Mouse (Mus musculus): ENCODE data around the gene Ifit3. TPM values are rescaled to one million over a fixed set of nuclear protein-coding genes. Genes with fewer than 3 reads are reported as not detected.

Gene Ifit3
- 8.1 TPM for polyA plus RNA-seq (2015; fragmentation: Illumina TruSeq; extraction: RNeasy Lipid Tissue Mini Kit (QIAGEN cat#74804); ENCODE audit: insufficient read depth, low read depth, low replicate concordance)

DNA sequence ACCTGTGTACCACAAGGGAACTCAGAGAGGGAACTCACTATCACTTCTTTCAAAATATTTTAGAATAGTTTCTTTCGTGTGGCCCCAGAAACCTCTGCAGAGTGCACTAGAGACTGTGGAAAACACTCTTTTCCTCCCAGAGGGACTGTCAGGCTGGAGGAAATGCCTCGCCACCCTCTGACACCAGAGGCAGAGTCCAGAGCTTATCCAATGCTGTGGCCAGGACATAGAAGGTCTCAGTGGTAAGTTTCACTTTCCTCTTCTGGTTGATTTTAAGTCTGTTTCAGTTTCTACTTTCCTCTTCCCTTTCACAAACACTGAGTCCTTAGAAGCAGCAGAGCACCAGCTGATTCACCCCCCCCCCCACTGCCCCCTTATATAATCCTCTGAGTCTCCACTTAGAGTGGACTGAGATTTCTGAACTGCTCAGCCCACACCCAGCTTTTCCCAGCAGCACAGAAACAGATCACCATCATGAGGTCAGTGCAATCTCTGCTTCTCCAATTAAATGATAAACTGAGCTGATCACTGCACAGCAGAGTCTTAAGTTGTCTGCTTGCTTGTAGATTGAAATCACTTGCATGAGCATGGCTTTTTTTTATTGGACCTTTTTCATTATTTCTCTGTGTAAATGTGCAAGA lies at the start of gene Ifit3:
Ifit3 (plus strand) TSS at position 406 of the 641 bp plus-strand sequence.

DNA sequence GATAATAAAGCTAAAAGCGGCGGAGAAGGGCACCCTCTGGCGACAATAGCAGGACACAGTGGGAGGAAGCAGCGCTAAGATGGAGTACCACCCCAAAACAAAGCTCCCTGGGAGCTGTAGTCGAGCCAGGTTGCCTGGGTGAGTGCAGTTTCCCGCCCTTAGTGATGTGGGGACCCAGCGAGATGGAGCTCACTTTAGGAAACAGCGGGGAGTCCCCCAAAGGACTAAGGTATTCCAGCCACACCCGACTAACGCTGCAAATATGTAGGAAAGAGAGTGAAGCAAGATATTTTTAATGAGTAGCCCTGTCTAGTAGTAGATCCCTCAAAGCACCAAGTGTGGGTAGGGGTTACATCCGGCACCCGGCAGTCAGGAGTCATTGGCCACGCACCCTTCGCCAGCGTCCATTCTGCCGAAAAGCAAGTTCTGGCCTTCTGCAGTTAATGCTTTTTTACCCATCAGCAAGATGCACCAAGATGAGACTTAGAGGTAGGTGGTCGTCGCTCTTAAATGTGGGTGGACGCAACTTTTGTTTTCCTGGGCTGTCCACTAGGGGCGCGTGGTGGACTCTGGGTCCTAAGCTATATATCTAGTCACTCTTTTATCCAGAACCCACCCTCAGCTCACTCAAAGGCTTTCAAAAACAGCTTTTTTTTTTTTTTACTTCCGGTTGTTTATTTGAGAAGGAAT lies 32.7 kb upstream of the Ifit3 start, which contains the start of gene Ifit2:
Ifit2 (plus strand) TSS at position 161 of the 690 bp plus-strand sequence.

DNA sequence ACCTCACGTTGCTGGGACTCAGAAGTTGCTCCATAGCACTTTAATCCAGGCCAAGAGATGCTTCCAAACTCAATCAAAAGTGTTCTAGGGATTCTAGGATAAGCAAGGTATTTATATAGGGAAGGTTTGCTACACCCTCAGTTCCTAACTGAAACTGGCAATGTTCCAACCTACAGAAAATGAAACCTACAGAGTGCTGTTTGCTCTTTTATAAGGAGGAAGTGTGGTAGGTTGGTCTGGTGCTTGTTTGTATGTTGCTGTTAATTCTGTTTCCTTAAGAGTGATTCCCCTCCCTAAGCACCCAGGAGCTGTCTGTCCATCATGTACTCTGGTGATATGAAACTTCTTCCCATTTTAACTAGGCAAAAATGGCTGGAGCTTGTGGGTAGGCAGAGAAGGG lies 18.6 kb downstream of the Ifit3 start, which contains the start of gene Ifit1bl1:
Ifit1bl1 (minus strand) TSS at position 69 of the 400 bp plus-strand sequence.

DNA sequence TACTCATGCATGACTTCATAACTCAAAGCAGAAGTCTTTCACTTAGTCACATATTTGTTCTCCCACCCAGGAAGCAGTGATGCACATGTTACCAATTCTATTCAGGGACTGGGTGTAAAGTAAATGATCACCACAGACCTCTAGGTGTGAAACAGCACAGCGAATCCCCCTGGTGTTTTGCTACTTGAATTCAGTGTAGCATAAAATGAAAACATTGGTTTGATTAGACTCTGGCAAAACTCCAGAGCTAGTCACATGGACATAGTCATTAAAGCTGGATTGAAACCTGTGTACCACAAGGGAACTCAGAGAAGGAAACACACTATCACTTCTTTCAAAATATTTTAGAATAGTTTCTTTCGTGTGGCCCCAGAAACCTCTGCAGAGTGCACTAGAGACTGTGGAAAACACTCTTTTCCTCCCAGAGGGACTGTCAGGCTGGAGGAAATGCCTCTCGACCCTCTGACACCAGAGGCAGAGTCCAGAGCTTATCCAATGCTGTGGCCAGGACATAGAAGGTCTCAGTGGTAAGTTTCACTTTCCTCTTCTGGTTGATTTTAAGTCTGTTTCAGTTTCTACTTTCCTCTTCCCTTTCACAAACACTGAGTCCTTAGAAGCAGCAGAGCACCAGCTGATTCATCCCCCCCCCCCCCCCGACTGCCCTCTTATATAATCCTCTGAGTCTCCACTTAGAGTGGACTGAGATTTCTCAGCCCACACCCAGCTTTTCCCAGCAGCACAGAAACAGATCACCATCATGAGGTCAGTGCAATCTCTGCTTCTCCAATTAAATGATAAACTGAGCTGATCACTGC lies 24.1 kb downstream of the Ifit3 start, which contains the start of gene Ifit3b:
Ifit3b (plus strand) TSS at position 734 of the 815 bp plus-strand sequence.

Other genes starting within 250 kb of the Ifit3 start
- gene Ch25h, start 108.4 kb upstream of the Ifit3 start, polyA plus RNA-seq (2015; fragmentation: Illumina TruSeq; extraction: RNeasy Lipid Tissue Mini Kit (QIAGEN cat#74804); ENCODE audit: insufficient read depth, low read depth, low replicate concordance) = 1.0 TPM
- 7.1 TPM for gene Lipa, start 56.1 kb upstream of the Ifit3 start, polyA plus RNA-seq (2015; fragmentation: Illumina TruSeq; extraction: RNeasy Lipid Tissue Mini Kit (QIAGEN cat#74804); ENCODE audit: insufficient read depth, low read depth, low replicate concordance)
- 2.1 TPM for gene Ifit2, start 32.8 kb upstream of the Ifit3 start, polyA plus RNA-seq (2015; fragmentation: Illumina TruSeq; extraction: RNeasy Lipid Tissue Mini Kit (QIAGEN cat#74804); ENCODE audit: insufficient read depth, low read depth, low replicate concordance)
- gene Ifit1bl1, start 18.4 kb downstream of the Ifit3 start, polyA plus RNA-seq (2015; fragmentation: Illumina TruSeq; extraction: RNeasy Lipid Tissue Mini Kit (QIAGEN cat#74804); ENCODE audit: insufficient read depth, low read depth, low replicate concordance) = not detected
- gene Ifit3b, start 24.4 kb downstream of the Ifit3 start, polyA plus RNA-seq (2015; fragmentation: Illumina TruSeq; extraction: RNeasy Lipid Tissue Mini Kit (QIAGEN cat#74804); ENCODE audit: insufficient read depth, low read depth, low replicate concordance) = 1.3 TPM
- gene Ifit1bl2, start 57.2 kb downstream of the Ifit3 start, polyA plus RNA-seq (2015; fragmentation: Illumina TruSeq; extraction: RNeasy Lipid Tissue Mini Kit (QIAGEN cat#74804); ENCODE audit: insufficient read depth, low read depth, low replicate concordance) = not detected
- gene Ifit1, start 57.3 kb downstream of the Ifit3 start, polyA plus RNA-seq (2015; fragmentation: Illumina TruSeq; extraction: RNeasy Lipid Tissue Mini Kit (QIAGEN cat#74804); ENCODE audit: insufficient read depth, low read depth, low replicate concordance) = 3.8 TPM
- gene Slc16a12, start 163.8 kb downstream of the Ifit3 start, polyA plus RNA-seq (2015; fragmentation: Illumina TruSeq; extraction: RNeasy Lipid Tissue Mini Kit (QIAGEN cat#74804); ENCODE audit: insufficient read depth, low read depth, low replicate concordance) = 2.5 TPM

All from pancreas, adult 10 weeks (tissue).